Mouse (Mus musculus) heart, embryonic 14.5 days (tissue): ENCODE data around the gene Uso1. TPM values are rescaled to one million over a fixed set of nuclear protein-coding genes. Genes with fewer than 3 reads are reported as not detected.
"Not testable (repeated sequence)": the region's sequence is repeated elsewhere in the genome, so short reads cannot be mapped to it uniquely, and the experiment has no call there.

Source experiments
- ATAC-seq: fragments of 200-750 bp; cut with Nextera tagmentation; 2 replicates; pipeline ENCODE4 v1.8.0; 2017; ENCODE audit warnings: low read depth, moderate TSS enrichment; ENCODE audit not compliant: insufficient number of reproducible peaks, insufficient read depth, low FRiP score
- H3K27ac ChIP-seq, 2 experiments: fragments of 200-500 bp in 1 of 2; fragments of 300-500 bp in 1 of 2; sonication (generic) in 1 of 2; replicated peaks in 1 of 2; 2 replicates each; pipeline ENCODE4 v1.5.1; 2012 to 2014; ENCODE audit warnings: low read depth in 2 of 2, low read length in 2 of 2, control low read depth in 1 of 2, mild to moderate bottlenecking in 1 of 2, mixed read lengths in 1 of 2; ENCODE audit not compliant: control insufficient read depth in 1 of 2, insufficient read depth in 1 of 2
- H3K27me3 ChIP-seq: fragments of 300-500 bp; sonication (generic); 2 replicates; pipeline ENCODE4 v1.6.1; 2014; ENCODE audit warnings: mild to moderate bottlenecking, low read length, control low read depth; ENCODE audit not compliant: control insufficient read depth, insufficient read depth
- H3K36me3 ChIP-seq: fragments of 300-500 bp; sonication (generic); 2 replicates; pipeline ENCODE4 v1.6.1; 2014; ENCODE audit warnings: mild to moderate bottlenecking, control low read depth, low read length, mixed read lengths; ENCODE audit not compliant: control insufficient read depth, insufficient read depth
- H3K4me1 ChIP-seq, 2 experiments: fragments of 200-500 bp in 1 of 2; fragments of 300-500 bp in 1 of 2; sonication (generic) in 1 of 2; 2 replicates each; pipeline ENCODE4 v1.6.1; 2012 to 2014; ENCODE audit warnings: low read length in 2 of 2, control low read depth in 1 of 2, mixed read lengths in 1 of 2; ENCODE audit not compliant: control insufficient read depth in 2 of 2, insufficient read depth in 2 of 2
- H3K4me2 ChIP-seq: fragments of 300-500 bp; sonication (generic); 2 replicates; pipeline ENCODE4 v1.6.1; 2014; ENCODE audit warnings: mild to moderate bottlenecking, low read length
- H3K4me3 ChIP-seq, 2 experiments: fragments of 200-500 bp in 1 of 2; fragments of 300-500 bp in 1 of 2; sonication (generic) in 1 of 2; 2 replicates each; pipeline ENCODE4 v1.5.1; 2012 to 2014; ENCODE audit warnings: low read length in 2 of 2, mild to moderate bottlenecking in 2 of 2, control low read depth in 1 of 2, low read depth in 1 of 2, moderate library complexity in 1 of 2; ENCODE audit not compliant: control insufficient read depth in 1 of 2, insufficient read depth in 1 of 2
- H3K9ac ChIP-seq: fragments of 300-500 bp; sonication (generic); 2 replicates; pipeline ENCODE4 v1.6.1; 2014; ENCODE audit warnings: mild to moderate bottlenecking, low read length
- H3K9me3 ChIP-seq: fragments of 300-500 bp; sonication (generic); 2 replicates; pipeline ENCODE4 v1.6.1; 2016; ENCODE audit warnings: low read length, control low read depth; ENCODE audit not compliant: control insufficient read depth
- WGBS: fragments of 180-500 bp; shearing (Covaris S2); extraction: QIAGEN DNeasy Blood & Tissue Kit; methylation state at CpG from one replicate; pipeline ENCODE4 v1.1.7; 2014; 5-methylcytosine and 5-hydroxymethylcytosine counted together
- polyA plus RNA-seq: library from polyadenylated mRNA; unstranded; fragments of >200 nt; fragmentation: Nextera tagmentation; extraction: Ambion mirVana; gene quantifications from 2 replicates; pipeline ENCODE4 v1.2.1, GENCODE M21; 2014

Gene Uso1
- polyA plus RNA-seq, 1 experiment from 2014 or later, result 22.9 TPM

DNA sequence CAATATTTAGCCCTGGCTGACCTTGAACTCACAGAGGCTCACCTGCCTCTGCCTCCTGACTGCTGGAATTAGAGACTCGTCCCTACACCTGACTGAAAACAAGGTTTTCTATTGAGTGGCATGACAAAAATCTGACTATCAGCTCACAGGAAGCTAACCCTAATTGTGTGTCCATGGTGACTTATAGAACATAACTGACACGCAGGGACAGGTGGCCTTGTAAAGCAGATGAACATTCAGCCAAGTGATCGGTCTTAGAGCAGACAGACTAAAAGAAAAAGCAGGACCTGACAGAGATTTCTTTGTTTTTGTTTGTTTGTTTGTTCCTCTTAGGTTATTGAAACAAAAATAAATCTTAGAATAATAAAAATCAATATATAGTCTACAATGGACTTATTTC, 10.5 kb downstream of the Uso1 start:
- Histone ChIP-seq H3K36me3 (peaks cover 16% of the 10 kb centered on the region), H3K9me3 (no peaks in the 10 kb centered on the region), H3K27ac (no peak overlapping the region), H3K9ac (no peak overlapping the region), H3K4me3 (no peak overlapping the region), H3K4me2 (no peak overlapping the region), H3K27me3 (no peaks in the 10 kb centered on the region), H3K4me1 (peaks cover 6 to 26% of the 10 kb centered on the region in 2 experiments)
- 93% methylated on average over 3 of the region's 3 CpGs for WGBS
- ATAC-seq, result no peak

DNA sequence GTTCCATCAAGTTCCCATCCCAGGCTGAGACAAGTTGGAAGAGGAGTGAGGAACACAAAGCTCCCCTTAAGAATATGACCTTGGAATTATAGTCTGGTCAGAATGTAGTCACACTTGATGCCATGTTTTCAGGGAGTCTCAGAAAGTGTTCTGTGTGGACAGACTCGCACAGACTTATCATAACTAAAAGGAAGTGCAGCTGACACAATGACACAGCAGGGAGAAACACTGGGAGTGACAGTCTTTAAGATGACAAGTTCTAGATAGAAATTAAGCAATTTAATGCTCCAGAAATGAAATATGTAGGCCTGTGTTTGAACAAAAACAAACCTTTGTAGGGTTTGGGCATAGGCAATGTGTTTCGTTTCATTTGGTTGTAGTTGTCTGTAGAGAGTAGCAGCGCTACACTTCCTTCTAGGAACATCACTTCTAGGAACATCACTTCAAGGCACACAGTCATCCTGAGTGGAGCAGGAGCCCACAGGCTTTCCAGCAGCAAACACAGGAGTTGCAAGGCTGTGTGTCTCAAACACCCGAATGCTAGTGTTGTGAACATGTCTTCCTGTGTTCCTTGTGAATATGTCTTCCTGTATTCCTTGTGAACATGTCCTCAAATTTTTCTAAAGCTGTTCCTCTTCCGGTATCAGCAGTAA, 11.7 kb downstream of the Uso1 start:
- Histone ChIP-seq H3K36me3 (peaks cover 27% of the 10 kb centered on the region), H3K9ac (no peak overlapping the region), H3K27me3 (no peaks in the 10 kb centered on the region), H3K27ac (no peak overlapping the region), H3K4me3 (no peak overlapping the region), H3K4me2 (no peak overlapping the region), H3K9me3 (no peaks in the 10 kb centered on the region), H3K4me1 (peaks cover 3 to 17% of the 10 kb centered on the region in 2 experiments; a peak in 3 of 4 replicates)
- ATAC-seq, result no peak
- 76% methylated on average over 5 of the region's 5 CpGs for WGBS

DNA sequence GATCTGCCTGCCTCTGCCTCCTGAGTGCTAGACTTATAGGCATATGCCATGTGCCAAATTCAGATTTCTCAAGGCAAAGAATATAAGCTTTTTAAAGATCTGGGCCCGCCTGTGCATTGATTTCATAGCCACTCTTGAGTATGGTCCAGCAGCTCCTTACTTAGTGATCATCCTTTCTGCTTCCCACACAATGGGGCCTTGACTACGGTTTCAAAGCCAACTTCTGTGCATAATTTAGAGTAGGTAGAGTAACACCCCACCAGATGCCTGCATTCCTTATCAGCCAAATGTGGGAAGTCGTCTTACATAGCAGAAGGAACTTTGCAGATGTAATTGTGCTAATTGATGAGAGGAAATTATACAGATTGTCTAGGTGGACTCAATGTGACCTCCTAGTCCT, 17.1 kb downstream of the Uso1 start:
- H3K27ac ChIP-seq, result no peak overlapping the region
- no peaks in the 10 kb centered on the region for H3K27me3 ChIP-seq
- H3K4me2 ChIP-seq, result no peak overlapping the region
- no peak overlapping the region for H3K4me3 ChIP-seq
- 0 out of 4 replicates have a peak, but pooled peaks cover 0 to 2% of the 10 kb centered on the region in 2 experiments for H3K4me1 ChIP-seq
- H3K36me3 ChIP-seq, result peaks cover 47% of the 10 kb centered on the region
- H3K9ac ChIP-seq, result no peak overlapping the region
- ATAC-seq, result no peak
- H3K9me3 ChIP-seq, result no peaks in the 10 kb centered on the region
- 78% methylated on average over 3 of the region's 3 CpGs for WGBS

DNA sequence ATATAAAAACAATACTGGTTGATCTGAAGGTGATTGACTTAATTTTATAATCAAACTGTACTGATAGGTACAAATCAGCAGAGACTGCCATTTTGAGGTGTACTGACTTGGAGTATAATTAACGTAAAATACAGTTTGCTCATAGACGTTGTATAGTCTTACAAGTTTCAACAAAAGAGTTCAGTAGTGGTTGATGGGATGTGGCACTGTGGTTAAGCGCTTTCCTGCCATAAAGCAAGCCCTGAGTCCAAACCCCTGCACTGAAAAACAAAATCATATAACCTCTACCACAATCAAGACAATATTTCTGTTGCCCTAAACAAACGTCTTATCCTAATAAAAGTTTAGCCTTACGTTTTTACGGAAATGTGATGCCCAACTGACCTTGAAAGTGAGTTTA, 28.2 kb downstream of the Uso1 start:
- H3K4me3 ChIP-seq, result no peak overlapping the region
- no peak overlapping the region for H3K9ac ChIP-seq
- H3K36me3 ChIP-seq, result peaks cover 68% of the 10 kb centered on the region
- no peak overlapping the region for H3K4me2 ChIP-seq
- H3K27ac ChIP-seq, result no peak overlapping the region
- no peaks in the 10 kb centered on the region for H3K9me3 ChIP-seq
- H3K4me1 ChIP-seq, result no peaks in the 10 kb centered on the region
- no peak for ATAC-seq
- WGBS, result 94% methylated on average over 6 of the region's 6 CpGs
- H3K27me3 ChIP-seq, result no peaks in the 10 kb centered on the region

DNA sequence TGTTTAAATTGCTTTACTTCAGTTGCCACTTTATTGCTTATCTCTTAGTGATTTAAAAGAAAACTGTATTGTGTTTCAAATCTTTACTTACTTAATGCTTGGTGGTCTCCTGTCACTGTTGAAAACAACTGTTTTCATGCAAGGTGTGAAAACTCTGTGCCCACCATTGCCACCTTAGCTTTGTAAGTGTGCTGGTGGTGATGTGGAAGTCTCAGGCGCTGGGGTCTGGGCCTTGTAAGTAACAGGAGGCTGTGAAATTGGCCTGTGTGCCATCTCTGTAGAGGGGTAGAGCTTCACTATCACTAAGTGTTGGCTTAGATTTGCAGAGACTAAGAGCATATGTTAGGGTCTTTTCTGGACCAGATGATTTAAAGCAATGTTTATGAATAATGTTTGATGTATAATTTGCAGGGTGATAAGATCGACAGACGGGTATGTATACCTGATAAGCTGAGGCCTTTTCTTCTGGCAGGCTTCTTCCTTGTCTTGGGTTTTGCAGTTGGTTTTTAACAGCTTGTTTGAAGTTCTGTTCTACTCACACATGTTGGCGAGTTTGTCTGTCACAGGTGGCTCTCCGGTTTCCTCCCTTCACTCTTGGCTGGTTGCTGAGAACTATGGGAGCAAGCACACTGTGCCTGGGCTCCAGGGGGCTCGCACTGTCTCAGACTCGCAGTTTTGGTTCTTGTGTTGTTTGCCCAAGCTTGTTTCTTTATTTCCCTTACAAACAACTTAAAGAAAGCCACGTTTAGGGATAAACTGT, 45.5 kb downstream of the Uso1 start:
- WGBS, result 84% methylated on average over 8 of the region's 8 CpGs
- Histone ChIP-seq H3K27ac (no peak overlapping the region), H3K9ac (no peak overlapping the region), H3K36me3 (peaks cover 88% of the 10 kb centered on the region), H3K4me3 (no peak overlapping the region), H3K4me1 (no peaks in the 10 kb centered on the region), H3K9me3 (peaks cover under 1% of the 10 kb centered on the region; the same call in 1 of the 2 replicates), H3K4me2 (no peak overlapping the region), H3K27me3 (no peaks in the 10 kb centered on the region)
- no peak for ATAC-seq

DNA sequence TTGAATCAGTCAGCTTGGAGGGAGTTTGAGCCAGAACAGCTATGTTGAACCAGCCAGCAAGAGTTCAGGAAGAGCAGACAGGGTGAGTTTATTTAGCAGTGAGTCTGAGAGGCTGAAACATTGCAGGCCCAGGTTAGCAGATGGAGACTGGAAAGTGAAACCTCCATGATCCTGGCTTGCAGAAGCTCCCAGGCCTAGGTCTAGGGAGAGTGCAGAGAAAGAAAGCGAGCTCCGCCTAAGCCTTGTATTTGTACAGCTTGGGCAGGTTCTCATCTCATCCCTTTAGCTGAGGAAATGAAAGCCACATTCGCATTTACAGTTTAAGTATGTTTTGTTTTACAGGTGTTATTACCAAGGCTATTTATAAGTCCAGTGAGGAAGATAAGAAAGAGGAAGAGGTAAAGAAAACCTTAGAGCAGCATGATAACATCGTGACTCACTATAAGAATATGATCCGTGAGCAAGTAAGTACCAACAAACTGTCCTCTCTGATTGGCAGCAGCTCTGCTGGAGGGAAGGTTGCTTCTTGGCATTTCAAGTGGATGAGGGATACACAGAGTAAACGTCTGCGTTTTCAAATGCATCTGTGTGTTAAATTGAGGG, 51.2 kb downstream of the Uso1 start:
- Histone ChIP-seq H3K36me3 (peaks cover 86% of the 10 kb centered on the region), H3K27ac (no peak overlapping the region), H3K4me1 (no peaks in the 10 kb centered on the region), H3K9me3 (peaks cover 8% of the 10 kb centered on the region; the same call in 1 of the 2 replicates), H3K4me2 (no peak overlapping the region), H3K27me3 (no peaks in the 10 kb centered on the region), H3K4me3 (no peak overlapping the region), H3K9ac (no peak overlapping the region)
- WGBS, result 90% methylated on average over 7 of the region's 7 CpGs
- no peak for ATAC-seq

DNA sequence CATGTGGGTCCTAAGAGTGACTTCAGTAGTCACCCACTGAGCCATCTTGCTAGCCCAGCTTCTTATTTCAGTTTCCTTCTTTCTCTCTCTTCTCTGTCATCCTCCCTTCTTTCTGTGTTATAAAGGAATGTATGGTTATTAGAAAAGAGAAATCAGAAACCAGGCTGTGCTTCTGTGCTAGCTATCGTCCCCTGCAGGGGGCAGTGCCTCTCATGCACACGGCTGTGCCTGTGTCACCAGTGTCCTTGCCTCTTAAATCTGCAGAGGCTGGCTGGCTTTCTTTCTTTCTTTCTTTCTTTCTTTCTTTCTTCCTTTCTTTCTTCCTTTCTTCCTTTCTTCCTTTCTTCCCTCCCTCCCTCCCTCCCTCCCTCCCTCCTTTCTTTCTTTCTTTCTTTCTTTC, 58.0 kb downstream of the Uso1 start:
- not testable (repeated sequence) for ATAC-seq, H3K9me3 ChIP-seq, H3K4me2 ChIP-seq, H3K9ac ChIP-seq, H3K4me1 ChIP-seq, H3K27ac ChIP-seq, H3K27me3 ChIP-seq, H3K4me3 ChIP-seq
- 56% methylated on average over 2 of the region's 2 CpGs for WGBS
- H3K36me3 ChIP-seq, result peaks cover 91% of the 10 kb centered on the region
